Mouse (Mus musculus) hindbrain, embryonic 12.5 days (tissue): ENCODE data around the gene Wbp11. TPM values are rescaled to one million over a fixed set of nuclear protein-coding genes. Genes with fewer than 3 reads are reported as not detected.

Experiments used
- ATAC-seq: fragments of 200-750 bp; cut with Nextera tagmentation; 2 replicates; pipeline ENCODE4 v1.8.0; 2017; ENCODE audit warnings: moderate TSS enrichment; ENCODE audit not compliant: low FRiP score
- H3K27ac ChIP-seq: fragments of 300-500 bp; sonication (generic); 2 replicates; pipeline ENCODE4 v1.5.1; 2016; ENCODE audit warnings: mild to moderate bottlenecking
- H3K27me3 ChIP-seq: fragments of 300-500 bp; sonication (generic); 2 replicates; pipeline ENCODE4 v1.6.1; 2016; ENCODE audit warnings: mild to moderate bottlenecking
- H3K36me3 ChIP-seq: fragments of 300-500 bp; sonication (generic); 2 replicates; pipeline ENCODE4 v1.6.1; 2016; ENCODE audit warnings: mild to moderate bottlenecking
- H3K4me1 ChIP-seq: fragments of 300-500 bp; sonication (generic); 2 replicates; pipeline ENCODE4 v1.6.1; 2016
- H3K4me2 ChIP-seq: fragments of 300-500 bp; sonication (generic); replicated peaks from 2 replicates; pipeline ENCODE4 v1.6.1; 2016; ENCODE audit warnings: mild to moderate bottlenecking
- H3K4me3 ChIP-seq: fragments of 300-500 bp; sonication (generic); 2 replicates; pipeline ENCODE4 v1.5.1; 2016; ENCODE audit warnings: mild to moderate bottlenecking
- H3K9ac ChIP-seq: fragments of 300-500 bp; sonication (generic); 2 replicates; pipeline ENCODE4 v1.6.1; 2016; ENCODE audit warnings: mild to moderate bottlenecking, moderate library complexity
- H3K9me3 ChIP-seq: fragments of 300-500 bp; sonication (generic); replicated peaks from 2 replicates; pipeline ENCODE4 v1.6.1; 2016; ENCODE audit warnings: mild to moderate bottlenecking
- WGBS: fragments of 180-500 bp; shearing (Covaris S2); methylation state at CpG from one replicate; pipeline ENCODE4 v1.1.7; 2016; 5-methylcytosine and 5-hydroxymethylcytosine counted together
- polyA plus RNA-seq: library from polyadenylated mRNA; unstranded; fragments of >200 nt; fragmentation: Nextera tagmentation; extraction: Ambion mirVana; gene quantifications from 2 replicates; pipeline ENCODE4 v1.2.1, GENCODE M21; 2016

Wbp11 gene
- polyA plus RNA-seq, 1 experiment from 2014 or later, result 112 TPM

GRCm38 (mm10) chr6:136828681-136829080 is 648 bp upstream of the Wbp11 start:
- peak; percentile 8; the same call in 1 of the 2 replicates for ATAC-seq
- H3K4me1 ChIP-seq, result peaks cover 9% of the 10 kb centered on the region
- peaks cover 15% of the 10 kb centered on the region for H3K36me3 ChIP-seq
- WGBS, result 32% methylated on average over 4 of the region's 4 CpGs
- H3K9ac ChIP-seq, result peak overlapping the region; percentile 60
- H3K4me3 ChIP-seq, result peak overlapping the region; percentile 100
- peaks cover 4% of the 10 kb centered on the region for H3K27me3 ChIP-seq
- H3K4me2 ChIP-seq, result peak overlapping the region; percentile 53
- peak overlapping the region; percentile 86 for H3K27ac ChIP-seq
- H3K9me3 ChIP-seq, result no peaks in the 10 kb centered on the region

GRCm38 (mm10) chr6:136827516-136827880 is 535 bp downstream of the Wbp11 start, which contains the start of gene BC049715:
BC049715 (plus strand) TSS chr6:136827626.
- peak within 1 kb of the TSS; percentile 100 for H3K4me3 ChIP-seq
- under 1% methylated on average over 34 of the region's 34 CpGs for WGBS
- H3K9ac ChIP-seq, result peak within 1 kb of the TSS; percentile 97
- H3K27me3 ChIP-seq, result peaks cover 4% of the 10 kb centered on the region
- peaks cover 9% of the 10 kb centered on the region for H3K4me1 ChIP-seq
- peaks cover 23% of the 10 kb centered on the region for H3K36me3 ChIP-seq
- no peaks in the 10 kb centered on the region for H3K9me3 ChIP-seq
- no peak for ATAC-seq
- H3K4me2 ChIP-seq, result peak within 1 kb of the TSS; percentile 71
- peak within 1 kb of the TSS; percentile 86 for H3K27ac ChIP-seq

- Histone ChIP-seq H3K4me2 (peak overlapping the region; percentile 71), H3K27me3 (peaks cover 4% of the 10 kb centered on the region), H3K9me3 (no peaks in the 10 kb centered on the region), H3K27ac (no peak overlapping the region), H3K4me1 (peaks cover 9% of the 10 kb centered on the region), H3K9ac (peak overlapping the region; percentile 97), H3K4me3 (peak overlapping the region; percentile 100), H3K36me3 (peaks cover 27% of the 10 kb centered on the region)
- no peak for ATAC-seq
- 19% methylated on average over 7 of the region's 7 CpGs for WGBS
Observed at GRCm38 (mm10) chr6:136827116-136827515, 917 bp downstream of the Wbp11 start.

GRCm38 (mm10) chr6:136824987-136825386 is 3.0 kb downstream of the Wbp11 start:
- H3K9ac ChIP-seq, result no peak overlapping the region
- no peak overlapping the region for H3K4me2 ChIP-seq
- peaks cover 9% of the 10 kb centered on the region for H3K4me1 ChIP-seq
- no peak overlapping the region for H3K27ac ChIP-seq
- H3K36me3 ChIP-seq, result peaks cover 48% of the 10 kb centered on the region
- no peaks in the 10 kb centered on the region for H3K27me3 ChIP-seq
- no peak overlapping the region for H3K4me3 ChIP-seq
- H3K9me3 ChIP-seq, result no peaks in the 10 kb centered on the region
- 97% methylated on average over 8 of the region's 8 CpGs for WGBS
- ATAC-seq, result no peak

GRCm38 (mm10) chr6:136821086-136821485 is 6.9 kb downstream of the Wbp11 start:
- Histone ChIP-seq H3K36me3 (peaks cover 84% of the 10 kb centered on the region), H3K27me3 (no peaks in the 10 kb centered on the region), H3K4me2 (no peak overlapping the region), H3K4me3 (no peak overlapping the region), H3K27ac (no peak overlapping the region), H3K9ac (no peak overlapping the region), H3K4me1 (no peaks in the 10 kb centered on the region), H3K9me3 (no peaks in the 10 kb centered on the region)
- 94% methylated on average over 18 of the region's 18 CpGs for WGBS
- no peak for ATAC-seq

- no peaks in the 10 kb centered on the region for H3K9me3 ChIP-seq
- no peak overlapping the region for H3K4me2 ChIP-seq
- H3K27ac ChIP-seq, result no peak overlapping the region
- no peaks in the 10 kb centered on the region for H3K27me3 ChIP-seq
- ATAC-seq, result no peak
- no peaks in the 10 kb centered on the region for H3K4me1 ChIP-seq
- no peak overlapping the region for H3K4me3 ChIP-seq
- WGBS, result 95% methylated on average over 21 of the region's 21 CpGs
- H3K36me3 ChIP-seq, result peaks cover 90% of the 10 kb centered on the region
- no peak overlapping the region for H3K9ac ChIP-seq
Observed at GRCm38 (mm10) chr6:136820381-136820780, 7.7 kb downstream of the Wbp11 start.

- H3K4me2 ChIP-seq, result no peak overlapping the region
- H3K4me1 ChIP-seq, result no peaks in the 10 kb centered on the region
- no peak overlapping the region for H3K4me3 ChIP-seq
- no peaks in the 10 kb centered on the region for H3K9me3 ChIP-seq
- H3K36me3 ChIP-seq, result peaks cover 92% of the 10 kb centered on the region
- ATAC-seq, result no peak
- H3K9ac ChIP-seq, result no peak overlapping the region
- H3K27me3 ChIP-seq, result no peaks in the 10 kb centered on the region
- 96% methylated on average over 3 of the region's 3 CpGs for WGBS
- H3K27ac ChIP-seq, result no peak overlapping the region
Observed at GRCm38 (mm10) chr6:136817549-136817948, 10.5 kb downstream of the Wbp11 start.

- no peak overlapping the region for H3K27ac ChIP-seq
- no peak overlapping the region for H3K4me2 ChIP-seq
- H3K4me1 ChIP-seq, result no peaks in the 10 kb centered on the region
- H3K9ac ChIP-seq, result no peak overlapping the region
- H3K36me3 ChIP-seq, result peaks cover 91% of the 10 kb centered on the region
- no peaks in the 10 kb centered on the region for H3K27me3 ChIP-seq
- H3K4me3 ChIP-seq, result no peak overlapping the region
- no peak for ATAC-seq
- H3K9me3 ChIP-seq, result no peaks in the 10 kb centered on the region
- WGBS, result 97% methylated on average over 21 of the region's 21 CpGs
Observed at GRCm38 (mm10) chr6:136816826-136817225, 11.2 kb downstream of the Wbp11 start.

GRCm38 (mm10) chr6:136815381-136815780 is 12.7 kb downstream of the Wbp11 start:
- Histone ChIP-seq H3K27ac (no peak overlapping the region), H3K9ac (no peak overlapping the region), H3K27me3 (no peaks in the 10 kb centered on the region), H3K4me3 (no peak overlapping the region), H3K9me3 (no peaks in the 10 kb centered on the region), H3K4me2 (no peak overlapping the region), H3K36me3 (peaks cover 83% of the 10 kb centered on the region), H3K4me1 (no peaks in the 10 kb centered on the region)
- ATAC-seq, result no peak
- WGBS, result 97% methylated on average over 7 of the region's 7 CpGs

GRCm38 (mm10) chr6:136813117-136813516 is 14.9 kb downstream of the Wbp11 start:
- no peak overlapping the region for H3K4me2 ChIP-seq
- H3K27ac ChIP-seq, result no peak overlapping the region
- no peaks in the 10 kb centered on the region for H3K9me3 ChIP-seq
- 48% methylated on average over 4 of the region's 4 CpGs for WGBS
- peaks cover 14% of the 10 kb centered on the region for H3K4me1 ChIP-seq
- peaks cover 62% of the 10 kb centered on the region for H3K36me3 ChIP-seq
- H3K4me3 ChIP-seq, result no peak overlapping the region
- no peaks in the 10 kb centered on the region for H3K27me3 ChIP-seq
- H3K9ac ChIP-seq, result no peak overlapping the region
- ATAC-seq, result no peak

- H3K27ac ChIP-seq, result no peak overlapping the region
- ATAC-seq, result no peak
- WGBS, result 90% methylated on average over 10 of the region's 10 CpGs
Observed at GRCm38 (mm10) chr6:136811196-136811595, 16.8 kb downstream of the Wbp11 start.

GRCm38 (mm10) chr6:136809673-136810072 is 18.4 kb downstream of the Wbp11 start:
- Histone ChIP-seq H3K27me3 (no peaks in the 10 kb centered on the region), H3K9me3 (no peaks in the 10 kb centered on the region), H3K36me3 (peaks cover 31% of the 10 kb centered on the region), H3K4me3 (no peak overlapping the region), H3K27ac (no peak overlapping the region), H3K9ac (no peak overlapping the region), H3K4me2 (peak overlapping the region; percentile 97), H3K4me1 (peaks cover 22% of the 10 kb centered on the region)
- ATAC-seq, result no peak
- WGBS, result 75% methylated on average over 13 of the region's 13 CpGs

More at GRCm38 (mm10) chr6:136811196-136811595, 16.8 kb downstream of the Wbp11 start:
- Histone ChIP-seq H3K4me1 (peaks cover 18% of the 10 kb centered on the region), H3K9me3 (no peaks in the 10 kb centered on the region), H3K27me3 (no peaks in the 10 kb centered on the region), H3K36me3 (peaks cover 43% of the 10 kb centered on the region), H3K4me2 (no peak overlapping the region), H3K4me3 (no peak overlapping the region), H3K9ac (no peak overlapping the region)

GRCm38 (mm10) chr6:136809077-136809476 is 19.0 kb downstream of the Wbp11 start:
- Histone ChIP-seq H3K27ac (no peak overlapping the region), H3K36me3 (peaks cover 25% of the 10 kb centered on the region), H3K4me1 (peaks cover 22% of the 10 kb centered on the region), H3K9me3 (no peaks in the 10 kb centered on the region), H3K9ac (peak overlapping the region; percentile 78; the same call in 1 of the 2 replicates), H3K4me3 (peak overlapping the region; percentile 87), H3K27me3 (no peaks in the 10 kb centered on the region), H3K4me2 (peak overlapping the region; percentile 97)
- WGBS, result 37% methylated on average over 14 of the region's 14 CpGs
- ATAC-seq, result no peak
